Mouse (Mus musculus) brain, adult 10 weeks (tissue): ENCODE results near the gene Sprr2k. TPM values are rescaled to one million over a fixed set of nuclear protein-coding genes. Genes with fewer than 3 reads are reported as not detected.

Source experiments
- polyA plus RNA-seq: library from polyadenylated mRNA; stranded (reverse); fragments of 350-450 nt; fragmentation: Illumina TruSeq; extraction: RNeasy Lipid Tissue Mini Kit (QIAGEN cat#74804); gene quantifications from one replicate; pipeline ENCODE4 v1.2.3, GENCODE M21; 2015; ENCODE audit warnings: low read depth, low replicate concordance

The Sprr2k gene
- polyA plus RNA-seq, result not detected

GRCm38 (mm10) chr3:92432282-92432681 is at the start of gene Sprr2k:
Gene Sprr2k (plus strand): TSS chr3:92432582.

GRCm38 (mm10) chr3:92385385-92385784 is 47.0 kb upstream of the Sprr2k start, which contains the start of gene Sprr2h:
Gene Sprr2h (plus strand): TSS chr3:92385685.

GRCm38 (mm10) chr3:92407691-92408090 is 24.7 kb upstream of the Sprr2k start, which contains the start of gene Sprr2i:
Gene Sprr2i (plus strand): TSS chr3:92407991.

GRCm38 (mm10) chr3:92417782-92418181 is 14.6 kb upstream of the Sprr2k start, which contains the start of gene Sprr2j-ps:
Gene Sprr2j-ps (plus strand): TSS chr3:92418082.

GRCm38 (mm10) chr3:92429323-92429722 is 3.1 kb upstream of the Sprr2k start, which contains the start of gene Gm9774:
Gene Gm9774 (minus strand): TSS chr3:92429423.

GRCm38 (mm10) chr3:92438689-92439088 is 6.3 kb downstream of the Sprr2k start, which contains the start of gene Sprr1b:
Gene Sprr1b (minus strand): TSS chr3:92438789.

GRCm38 (mm10) chr3:92458620-92459019 is 26.2 kb downstream of the Sprr2k start, which contains the start of gene Sprr3:
Gene Sprr3 (minus strand): TSS chr3:92458720.

Other genes starting within 250 kb of the Sprr2k start
- not detected for gene Sprr2a1, start 216.8 kb upstream of the Sprr2k start, polyA plus RNA-seq
- not detected for gene Sprr2a2, start 216.7 kb upstream of the Sprr2k start, polyA plus RNA-seq
- gene Sprr2a3, start 147.2 kb upstream of the Sprr2k start, polyA plus RNA-seq, result not detected
- not detected for gene Sprr2b, start 116.0 kb upstream of the Sprr2k start, polyA plus RNA-seq
- gene Sprr2d, start 93.4 kb upstream of the Sprr2k start, polyA plus RNA-seq, result not detected
- not detected for gene Sprr2e, start 80.4 kb upstream of the Sprr2k start, polyA plus RNA-seq
- gene Sprr2f, start 67.4 kb upstream of the Sprr2k start, polyA plus RNA-seq, result not detected
- gene Sprr2h, start 46.9 kb upstream of the Sprr2k start, polyA plus RNA-seq, result not detected
- not detected for gene Sprr2i, start 24.6 kb upstream of the Sprr2k start, polyA plus RNA-seq
- gene Sprr2j-ps, start 14.5 kb upstream of the Sprr2k start, polyA plus RNA-seq, result not detected
- gene Gm9774, start 3.2 kb upstream of the Sprr2k start, polyA plus RNA-seq, result 4.1 TPM
- gene Sprr1b, start 6.2 kb downstream of the Sprr2k start, polyA plus RNA-seq, result not detected
- gene Sprr3, start 26.1 kb downstream of the Sprr2k start, polyA plus RNA-seq, result not detected
- not detected for gene Sprr1a, start 53.3 kb downstream of the Sprr2k start, polyA plus RNA-seq
- gene Sprr4, start 67.9 kb downstream of the Sprr2k start, polyA plus RNA-seq, result not detected
- gene 2310046K23Rik, start 101.9 kb downstream of the Sprr2k start, polyA plus RNA-seq, result not detected
- gene Ivl, start 141.2 kb downstream of the Sprr2k start, polyA plus RNA-seq, result not detected
- gene Smcp, start 156.4 kb downstream of the Sprr2k start, polyA plus RNA-seq, result not detected
- not detected for gene 2210017I01Rik, start 174.9 kb downstream of the Sprr2k start, polyA plus RNA-seq
- not detected for gene Lce6a, start 189.1 kb downstream of the Sprr2k start, polyA plus RNA-seq
- gene Lce1a1, start 215.7 kb downstream of the Sprr2k start, polyA plus RNA-seq, result not detected
- gene Lce1b, start 224.3 kb downstream of the Sprr2k start, polyA plus RNA-seq, result not detected
- gene Lce1a2, start 237.7 kb downstream of the Sprr2k start, polyA plus RNA-seq, result not detected
- not detected for gene Lce1c, start 246.7 kb downstream of the Sprr2k start, polyA plus RNA-seq